Mouse (Mus musculus) ES-E14 (cell line): ENCODE data around the gene Scn4a.

ENCODE experiments used
- CHD2 ChIP-seq: IDR thresholded peaks from 2 replicates; pipeline ENCODE4 v1.6.1; 2014; ENCODE audit warnings: mild to moderate bottlenecking, low read depth, low read length, inconsistent platforms
- HCFC1 ChIP-seq: IDR thresholded peaks from 2 replicates; pipeline ENCODE4 v1.6.1; 2012; ENCODE audit warnings: low read length, inconsistent platforms, borderline replicate concordance; ENCODE audit not compliant: insufficient read depth
- MAFK ChIP-seq: IDR thresholded peaks from 2 replicates; pipeline ENCODE4 v1.6.1; 2014; ENCODE audit warnings: mild to moderate bottlenecking, low read depth, low read length, inconsistent platforms; ENCODE audit not compliant: insufficient read depth
- ZC3H11A ChIP-seq: IDR thresholded peaks from 2 replicates; pipeline ENCODE4 v1.6.1; 2012; ENCODE audit warnings: low read depth, mild to moderate bottlenecking, inconsistent platforms, low read length, borderline replicate concordance

GRCm38 (mm10) chr11:106314333-106314812 lies 38.7 kb downstream of the Scn4a start, which contains the start of gene Cd79b:
- TF ChIP-seq ZC3H11A, result no peak
- no peak for TF ChIP-seq HCFC1
- TF ChIP-seq CHD2, result no peak
- no peak for TF ChIP-seq MAFK
